Mouse (Mus musculus): ENCODE data around the gene Tor1b. TPM values are rescaled to one million over a fixed set of nuclear protein-coding genes. Genes with fewer than 3 reads are reported as not detected.

Gene Tor1b
- polyA plus RNA-seq, 1 experiment: 19.9 TPM

GRCm38 (mm10) chr2:30962570-30963254 is 10.0 kb downstream of the Tor1b start:
- no peak for TF ChIP-seq GATA1 (IDR thresholded peaks at IDR 0.05; ENCODE audit: low read length)

- no peak for TF ChIP-seq GATA1 (IDR thresholded peaks at IDR 0.05; ENCODE audit: low read length)
Measured at GRCm38 (mm10) chr2:30965627-30966026, 12.9 kb downstream of the Tor1b start.

- no peak for TF ChIP-seq GATA1 (IDR thresholded peaks at IDR 0.05; ENCODE audit: low read length)
Measured at GRCm38 (mm10) chr2:30966826-30967225, 14.1 kb downstream of the Tor1b start.

GRCm38 (mm10) chr2:30967352-30968327 is 14.9 kb downstream of the Tor1b start, which contains the start of gene Tor1a:
Gene Tor1a (minus strand): TSS chr2:30967933.
- no peak for TF ChIP-seq GATA1 (IDR thresholded peaks at IDR 0.05; ENCODE audit: low read length)

- no peak for TF ChIP-seq GATA1 (IDR thresholded peaks at IDR 0.05; ENCODE audit: low read length)
Measured at GRCm38 (mm10) chr2:30981790-30982513, 29.2 kb downstream of the Tor1b start, which contains the start of the genes BC005624 and Usp20. Gene BC005624 (minus strand): TSS chr2:30982201. Gene Usp20 (plus strand): TSS chr2:30982279.

- TF ChIP-seq GATA1 (IDR thresholded peaks at IDR 0.05; ENCODE audit: low read length): no peak
Measured at GRCm38 (mm10) chr2:30983024-30983423, 30.3 kb downstream of the Tor1b start.

- no peak for TF ChIP-seq GATA1 (IDR thresholded peaks at IDR 0.05; ENCODE audit: low read length)
Measured at GRCm38 (mm10) chr2:30985111-30986020, 32.6 kb downstream of the Tor1b start.

- no peak for TF ChIP-seq GATA1 (IDR thresholded peaks at IDR 0.05; ENCODE audit: low read length)
Measured at GRCm38 (mm10) chr2:30990221-30990620, 37.5 kb downstream of the Tor1b start.

GRCm38 (mm10) chr2:30994853-30995252 is 42.1 kb downstream of the Tor1b start:
- TF ChIP-seq GATA1 (IDR thresholded peaks at IDR 0.05; ENCODE audit: low read length): no peak

GRCm38 (mm10) chr2:30995432-30995996 is 42.8 kb downstream of the Tor1b start:
- TF ChIP-seq GATA1 (IDR thresholded peaks at IDR 0.05; ENCODE audit: low read length): no peak

GRCm38 (mm10) chr2:30998443-30999260 is 45.9 kb downstream of the Tor1b start:
- TF ChIP-seq GATA1 (IDR thresholded peaks at IDR 0.05; ENCODE audit: low read length): no peak

GRCm38 (mm10) chr2:31002857-31003256 is 50.1 kb downstream of the Tor1b start:
- TF ChIP-seq GATA1 (IDR thresholded peaks at IDR 0.05; ENCODE audit: low read length): no peak

- TF ChIP-seq GATA1 (IDR thresholded peaks at IDR 0.05; ENCODE audit: low read length): no peak
Measured at GRCm38 (mm10) chr2:31005453-31005852, 52.7 kb downstream of the Tor1b start.

Measured in G1E-ER4 (cell line).